24 mouse cellular contexts compared by ENCODE assay signal in genomic region chr7:137020195-137020594, GRCm38 (mm10).
"Had no signal": no experiment of that assay in that cellular context is flagged by ENCODE, and none has a peak within 500 bp of the region (broad histone marks: within the 10 kb centered on the region; RNA-seq: fewer than 3 reads in every experiment).

No protein-coding gene starts in this region.

- H3K4me3 ChIP-seq: heart, embryonic 13.5 days; heart, embryonic 15.5 days; hindbrain, embryonic 13.5 days; kidney, embryonic 15.5 days; limb, embryonic 13.5 days; limb, embryonic 15.5 days; liver, embryonic 12.5 days had no signal

- H3K27me3 ChIP-seq: heart, embryonic 15.5 days; liver, embryonic 12.5 days had no signal

- H3K4me2 ChIP-seq: heart, embryonic 11.5 days; heart, embryonic 13.5 days; heart, embryonic 15.5 days; hindbrain, embryonic 13.5 days; kidney, embryonic 15.5 days; limb, embryonic 13.5 days; limb, embryonic 15.5 days; liver, embryonic 12.5 days had no signal

- ATAC-seq: hindbrain, postnatal 0 days; intestine, embryonic 16.5 days; liver, embryonic 12.5 days had no signal

- H3K9me3 ChIP-seq: heart, embryonic 15.5 days; hindbrain, embryonic 13.5 days; kidney, embryonic 15.5 days; limb, embryonic 13.5 days; limb, embryonic 15.5 days; liver, embryonic 12.5 days had no signal

- H3K36me3 ChIP-seq: heart, embryonic 13.5 days; heart, embryonic 15.5 days; hindbrain, embryonic 13.5 days; kidney, embryonic 15.5 days; limb, embryonic 13.5 days; limb, embryonic 15.5 days; liver, embryonic 12.5 days had no signal

- H3K4me1 ChIP-seq: heart, embryonic 13.5 days; heart, embryonic 15.5 days; kidney, embryonic 15.5 days; limb, embryonic 13.5 days; limb, embryonic 15.5 days; liver, embryonic 12.5 days had no signal

- DNase-seq: gastrocnemius, postnatal 14 days; gastrocnemius, postnatal 36 days; heart, postnatal 14 days; heart, postnatal 36 days; kidney, adult 11 months; kidney, adult 2 months; kidney, adult 9 months; kidney, postnatal 14 days; kidney, postnatal 36 days; layer of hippocampus, adult 9-11 months; layer of hippocampus, postnatal 36 days; left cerebral cortex, postnatal 4 days had no signal

- H3K9ac ChIP-seq: heart, embryonic 13.5 days; heart, embryonic 15.5 days; hindbrain, embryonic 13.5 days; kidney, embryonic 15.5 days; limb, embryonic 13.5 days; limb, embryonic 15.5 days; liver, embryonic 12.5 days; liver, embryonic 14.5 days had no signal

- H3K27ac ChIP-seq: heart, embryonic 13.5 days; heart, embryonic 15.5 days; hindbrain, embryonic 13.5 days; hindbrain, postnatal 0 days; kidney, embryonic 15.5 days; kidney, postnatal 0 days; limb, embryonic 13.5 days; limb, embryonic 15.5 days; liver, embryonic 12.5 days; liver, embryonic 14.5 days had no signal
